9 mouse cellular contexts compared by ENCODE assay signal in the genomic region with DNA sequence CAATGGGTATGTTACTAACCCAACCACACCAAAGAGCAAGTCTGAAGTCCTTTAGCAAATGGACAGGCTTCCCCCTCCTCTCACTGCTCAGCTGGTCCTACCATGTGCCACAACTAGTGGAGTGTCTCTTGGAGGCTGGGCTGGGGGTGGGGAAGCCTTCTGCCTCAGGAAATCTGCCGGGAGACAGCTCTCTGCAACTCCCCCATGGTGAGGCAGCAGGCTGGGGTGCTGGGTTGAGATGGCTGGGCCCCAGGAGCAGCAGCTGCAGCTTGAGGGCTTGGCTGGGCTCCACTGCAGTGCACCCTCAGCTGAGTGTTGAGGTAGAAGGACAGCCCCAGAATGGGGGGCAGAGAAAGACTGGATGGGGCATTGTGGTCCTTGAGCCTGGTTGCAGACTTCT. TPM values are rescaled to one million over a fixed set of nuclear protein-coding genes. Genes with fewer than 3 reads are reported as not detected.
A peak's percentile ranks its signal among the peaks of the same experiment; 100 is the strongest.
DNase-seq lines count a peak whose midpoint lies in the region; ATAC-seq lines count a peak whose summit lies in the region.
"Had no signal": no experiment of that assay in that cellular context is flagged by ENCODE, and none has a peak within 500 bp of the region (broad histone marks: within the 10 kb centered on the region; RNA-seq: fewer than 3 reads in every experiment).

No protein-coding gene starts in this region.

- DNase-seq in forebrain, embryonic 11.5 days (ENCODE audit: low spot score), result no peak
- DNase-seq in neural tube, embryonic 10.5 days (ENCODE audit: extremely low spot score, low spot score), result no peak
- DNase-seq in left cerebral cortex, postnatal 14 days (ENCODE audit: low spot score in 2 of 2), result peak; percentile 60 to 69
- DNase-seq in telencephalon, adult 2 months (ENCODE audit: low read depth, low spot score), result peak; percentile 62
- DNase-seq in urinary bladder, postnatal 36 days (ENCODE audit: low spot score in 2 of 2), result no peak
- DNase-seq in ovary, postnatal 36 days (ENCODE audit: low spot score), result no peak
- DNase-seq: liver, embryonic 13.5 days had no signal

- peak overlapping the region; percentile 10 for H3K4me3 ChIP-seq in forebrain, embryonic 13.5 days
- H3K4me3 ChIP-seq in forebrain, embryonic 11.5 days (ENCODE audit: low read depth, low read length), result no peak overlapping the region
- no peak overlapping the region for H3K4me3 ChIP-seq in neural tube, embryonic 12.5 days
- H3K4me3 ChIP-seq: liver, embryonic 13.5 days had no signal

- no peaks in the 10 kb centered on the region for H3K36me3 ChIP-seq in forebrain, embryonic 13.5 days (ENCODE audit: poor library complexity, severe bottlenecking)
- H3K36me3 ChIP-seq in forebrain, embryonic 11.5 days (ENCODE audit: control insufficient read depth, insufficient read depth, low read length), result no peaks in the 10 kb centered on the region
- no peaks in the 10 kb centered on the region for H3K36me3 ChIP-seq in neural tube, embryonic 12.5 days
- H3K36me3 ChIP-seq: liver, embryonic 13.5 days had no signal

- H3K4me2 ChIP-seq in forebrain, embryonic 13.5 days, result peak overlapping the region; percentile 76
- no peak overlapping the region for H3K4me2 ChIP-seq in forebrain, embryonic 11.5 days (ENCODE audit: low read depth, low read length, severe bottlenecking)
- peak overlapping the region; percentile 78 for H3K4me2 ChIP-seq in neural tube, embryonic 12.5 days (replicated peaks)

- no peak for ATAC-seq in forebrain, embryonic 13.5 days
- ATAC-seq in forebrain, embryonic 11.5 days (replicated peaks; ENCODE audit: low FRiP score), result no peak
- no peak for ATAC-seq in neural tube, embryonic 12.5 days (ENCODE audit: low FRiP score, low read depth)

- 0 out of 2 replicates have a peak, but pooled peaks cover 3% of the 10 kb centered on the region for H3K4me1 ChIP-seq in forebrain, embryonic 13.5 days
- H3K4me1 ChIP-seq in forebrain, embryonic 11.5 days (replicated peaks; ENCODE audit: control insufficient read depth, insufficient read depth, low read length), result no peaks in the 10 kb centered on the region; the same call in 1 of the 2 replicates
- H3K4me1 ChIP-seq in neural tube, embryonic 12.5 days, result peaks cover 3% of the 10 kb centered on the region; the same call in 1 of the 2 replicates
- H3K4me1 ChIP-seq: liver, embryonic 13.5 days had no signal

- intact Hi-C loops in left cerebral cortex, postnatal 14 days (cut with DNase I), result loop anchor here (2.0 to 5.0 kb wide), 2 partner anchors 79 to 129 kb away; partner anchors contain the start of genes Ribc1 and Smc1a

- H3K27me3 ChIP-seq in forebrain, embryonic 13.5 days, result peaks cover 66% of the 10 kb centered on the region
- peaks cover 60% of the 10 kb centered on the region for H3K27me3 ChIP-seq in forebrain, embryonic 11.5 days (ENCODE audit: control insufficient read depth, insufficient read depth, low read length)
- H3K27me3 ChIP-seq in neural tube, embryonic 12.5 days (replicated peaks), result peaks cover 53% of the 10 kb centered on the region

- no peaks in the 10 kb centered on the region for H3K9me3 ChIP-seq in forebrain, embryonic 13.5 days (replicated peaks)
- no peaks in the 10 kb centered on the region for H3K9me3 ChIP-seq in forebrain, embryonic 11.5 days (ENCODE audit: control insufficient read depth, low read length)
- H3K9me3 ChIP-seq in neural tube, embryonic 12.5 days, result no peaks in the 10 kb centered on the region
- H3K9me3 ChIP-seq: liver, embryonic 13.5 days had no signal

- H3K27ac ChIP-seq in forebrain, embryonic 13.5 days, result no peak overlapping the region
- no peak overlapping the region for H3K27ac ChIP-seq in forebrain, embryonic 11.5 days (ENCODE audit: low read depth, low read length)
- H3K27ac ChIP-seq in neural tube, embryonic 12.5 days, result no peak overlapping the region
- H3K27ac ChIP-seq: liver, embryonic 13.5 days had no signal

- no peak overlapping the region for H3K9ac ChIP-seq in forebrain, embryonic 13.5 days
- no peak overlapping the region for H3K9ac ChIP-seq in forebrain, embryonic 11.5 days (ENCODE audit: low read length)
- no peak overlapping the region for H3K9ac ChIP-seq in neural tube, embryonic 12.5 days
- H3K9ac ChIP-seq: liver, embryonic 13.5 days had no signal

- 9% methylated on average over 1 of the region's 1 CpGs for WGBS in forebrain, embryonic 13.5 days
- 11% methylated on average over 1 of the region's 1 CpGs for WGBS in forebrain, embryonic 11.5 days
- WGBS in neural tube, embryonic 12.5 days, result 36% methylated on average over 1 of the region's 1 CpGs

RNA-seq across cellular contexts. Expression of gene Iqsec2, which starts 2.1 kb away (rescaled TPM):
- polyA plus RNA-seq in forebrain, embryonic 13.5 days (2015; fragmentation: Nextera tagmentation; extraction: Ambion mirVana), result 3.5 and 4.0 TPM in 2 replicates
- polyA plus RNA-seq in forebrain, embryonic 11.5 days (2014; fragmentation: Nextera tagmentation; extraction: Ambion mirVana), result 1.5 and 2.1 TPM in 2 replicates
- 2.6 and 3.0 TPM in 2 replicates for polyA plus RNA-seq in neural tube, embryonic 12.5 days (2016; fragmentation: Nextera tagmentation; extraction: Ambion mirVana)
- total RNA-seq in left cerebral cortex, postnatal 14 days (2021), result 100 to 1,000 TPM; 147 to 149 TPM

Comparison
In these comparisons a context has a peak if more than half of its experiments do, and no peak if none do; other contexts are left out.
1. DNase-seq: peak in left cerebral cortex, postnatal 14 days (2 of 2) and telencephalon, adult 2 months (single experiment); none in forebrain, embryonic 11.5 days (single experiment), neural tube, embryonic 10.5 days (single experiment), urinary bladder, postnatal 36 days (0 of 2) and ovary, postnatal 36 days (single experiment).